Mouse (Mus musculus) heart, postnatal 25 days (tissue): ENCODE data around the gene Zbtb14. TPM values are rescaled to one million over a fixed set of nuclear protein-coding genes. Genes with fewer than 3 reads are reported as not detected.

ENCODE experiments used
- DNase-seq: peaks from one replicate; pipeline ENCODE4 v3.0.0; 2022; ENCODE audit warnings: low spot score
- intact Hi-C: fragments of 180-260 bp; cut with DNase I; formaldehyde crosslinking; loops from one replicate; pipeline ENCODE4 v1.15.1; 2025
- total RNA-seq, 2 experiments: library from RNA; stranded (reverse); gene quantifications; 2 replicates each; pipeline ENCODE4 v1.2.3; 2021

Gene Zbtb14
- total RNA-seq, result 10 to 100 TPM in 1 of 2 experiments, 1 to 10 TPM in 1; 9.5 to 12.6 TPM

GRCm38 (mm10) chr17:69382511-69383100, at the start of gene Zbtb14:
Gene Zbtb14, plus strand, starts transcription at chr17:69383050.
- intact Hi-C loops, result no loop called here
- peak; percentile 92 for DNase-seq

- DNase-seq, result no peak
- intact Hi-C loops, result loop anchor here (10.0 kb wide), 2 partner anchors 191 to 461 kb away; no protein-coding TSS in a partner anchor
Observed at GRCm38 (mm10) chr17:69346056-69346455, 36.8 kb upstream of the Zbtb14 start.

- no peak for DNase-seq
Observed at GRCm38 (mm10) chr17:69349014-69349531, 33.8 kb upstream of the Zbtb14 start.

GRCm38 (mm10) chr17:69365049-69365448, 17.8 kb upstream of the Zbtb14 start:
- intact Hi-C loops, result no loop called here
- no peak for DNase-seq

More at GRCm38 (mm10) chr17:69349014-69349531, 33.8 kb upstream of the Zbtb14 start:
- intact Hi-C loops, result loop anchor here (10.0 kb wide), 2 partner anchors 194 to 464 kb away; no protein-coding TSS in a partner anchor

GRCm38 (mm10) chr17:69380838-69381237, 2.0 kb upstream of the Zbtb14 start:
- intact Hi-C loops, result no loop called here
- no peak for DNase-seq

GRCm38 (mm10) chr17:69383201-69383940, 521 bp downstream of the Zbtb14 start:
- intact Hi-C loops, result no loop called here
- DNase-seq, result peak; percentile 73

- peak; percentile 56 for DNase-seq
- intact Hi-C loops, result loop anchor here (1.0 to 2.0 kb wide), 2 partner anchors 33 to 55 kb away; partner anchors contain the start of gene Akain1
Observed at GRCm38 (mm10) chr17:69383941-69384665, 1.3 kb downstream of the Zbtb14 start.

- DNase-seq, result peak; percentile 31
- intact Hi-C loops, result no loop called here
Observed at GRCm38 (mm10) chr17:69396147-69397033, 13.5 kb downstream of the Zbtb14 start.

- intact Hi-C loops, result no loop called here
- no peak for DNase-seq
Observed at GRCm38 (mm10) chr17:69397163-69397562, 14.3 kb downstream of the Zbtb14 start.

GRCm38 (mm10) chr17:69398092-69398491, 15.2 kb downstream of the Zbtb14 start:
- no peak for DNase-seq
- intact Hi-C loops, result no loop called here

- no peak for DNase-seq
- intact Hi-C loops, result no loop called here
Observed at GRCm38 (mm10) chr17:69401146-69401545, 18.3 kb downstream of the Zbtb14 start.

GRCm38 (mm10) chr17:69416163-69416562, 33.3 kb downstream of the Zbtb14 start:
- DNase-seq, result no peak
- intact Hi-C loops, result no loop called here

GRCm38 (mm10) chr17:69416920-69417661, 34.2 kb downstream of the Zbtb14 start:
- intact Hi-C loops, result loop anchor here (1.0 kb wide), 1 partner anchor 33 kb away; no protein-coding TSS in a partner anchor
- DNase-seq, result peak; percentile 90

GRCm38 (mm10) chr17:69417724-69418373, 35.0 kb downstream of the Zbtb14 start:
- intact Hi-C loops, result loop anchor here (1.0 kb wide), 1 partner anchor 34 kb away; no protein-coding TSS in a partner anchor
- DNase-seq, result no peak

- DNase-seq, result no peak
Observed at GRCm38 (mm10) chr17:69421592-69421991, 38.7 kb downstream of the Zbtb14 start.

GRCm38 (mm10) chr17:69437836-69438235, 55.0 kb downstream of the Zbtb14 start:
- no peak for DNase-seq
- intact Hi-C loops, result loop anchor here (2.0 kb wide), 1 partner anchor 53 kb away; no protein-coding TSS in a partner anchor

More at GRCm38 (mm10) chr17:69421592-69421991, 38.7 kb downstream of the Zbtb14 start:
- intact Hi-C loops, result no loop called here

GRCm38 (mm10) chr17:69438486-69438885, 55.6 kb downstream of the Zbtb14 start:
- intact Hi-C loops, result loop anchor here (2.0 kb wide), 1 partner anchor 54 kb away; no protein-coding TSS in a partner anchor
- DNase-seq, result no peak
